Mouse (Mus musculus) liver, postnatal 0 days (tissue): ENCODE measurements around the gene Acacb. TPM values are rescaled to one million over a fixed set of nuclear protein-coding genes. Genes with fewer than 3 reads are reported as not detected.
A peak's percentile ranks its signal among the peaks of the same experiment; 100 is the strongest.

Source experiments
- ATAC-seq: fragments of 200-750 bp; cut with Nextera tagmentation; 2 replicates; pipeline ENCODE4 v1.8.0; 2017; ENCODE audit warnings: mild to moderate bottlenecking, moderate library complexity
- DNase-seq: peaks from one replicate; pipeline ENCODE4 v3.0.0-alpha.2; 2016
- H3K27ac ChIP-seq: fragments of 300-500 bp; sonication (generic); 2 replicates; pipeline ENCODE4 v1.5.1; 2014; ENCODE audit warnings: antibody characterized with exemption, moderate library complexity, mild to moderate bottlenecking, low read depth
- H3K27me3 ChIP-seq: fragments of 300-500 bp; sonication (generic); 2 replicates; pipeline ENCODE4 v1.6.1; 2014; ENCODE audit warnings: low read length, control low read depth, mixed read lengths; ENCODE audit not compliant: insufficient read depth
- H3K36me3 ChIP-seq: fragments of 300-500 bp; sonication (generic); replicated peaks from 2 replicates; pipeline ENCODE4 v1.6.1; 2014; ENCODE audit warnings: mild to moderate bottlenecking, control low read depth, low read length, moderate library complexity, mixed read lengths; ENCODE audit not compliant: insufficient read depth
- H3K4me1 ChIP-seq: fragments of 300-500 bp; sonication (generic); 2 replicates; pipeline ENCODE4 v1.6.1; 2014; ENCODE audit warnings: antibody characterized with exemption, mild to moderate bottlenecking, control low read depth; ENCODE audit not compliant: insufficient read depth
- H3K4me2 ChIP-seq: fragments of 300-500 bp; sonication (generic); 2 replicates; pipeline ENCODE4 v1.6.1; 2014; ENCODE audit warnings: low read depth, mild to moderate bottlenecking, low read length, moderate library complexity, mixed read lengths
- H3K4me3 ChIP-seq: fragments of 300-500 bp; sonication (generic); 2 replicates; pipeline ENCODE4 v1.5.1; 2014; ENCODE audit warnings: low read depth, low read length
- H3K9ac ChIP-seq: fragments of 300-500 bp; sonication (generic); replicated peaks from 2 replicates; pipeline ENCODE4 v1.6.1; 2014; ENCODE audit warnings: mild to moderate bottlenecking, moderate library complexity
- H3K9me3 ChIP-seq: fragments of 300-500 bp; sonication (generic); 2 replicates; pipeline ENCODE4 v1.6.1; 2016; ENCODE audit warnings: mild to moderate bottlenecking, control low read depth, low read length, mixed read lengths
- CTCF ChIP-seq: sonication (generic); IDR thresholded peaks from 2 replicates; pipeline ENCODE4 v1.5.1; 2016; ENCODE audit warnings: antibody characterized with exemption, low read depth
- EP300 ChIP-seq: IDR thresholded peaks from 2 replicates; pipeline ENCODE4 v1.6.1; 2016; ENCODE audit warnings: antibody characterized with exemption, low read depth, mild to moderate bottlenecking
- WGBS: fragments of 180-500 bp; shearing (Covaris S2); extraction: QIAGEN DNeasy Blood & Tissue Kit; methylation state at CpG from one replicate; pipeline ENCODE4 v1.1.7; 2014; ENCODE audit not compliant: insufficient replicate concordance; 5-methylcytosine and 5-hydroxymethylcytosine counted together
- polyA plus RNA-seq: library from polyadenylated mRNA; unstranded; fragments of >200 nt; fragmentation: Nextera tagmentation; extraction: Ambion mirVana; gene quantifications from 2 replicates; pipeline ENCODE4 v1.2.1, GENCODE M21; 2015

The Acacb gene
- polyA plus RNA-seq, 1 experiment from 2014 or later = 1.2 TPM

DNA sequence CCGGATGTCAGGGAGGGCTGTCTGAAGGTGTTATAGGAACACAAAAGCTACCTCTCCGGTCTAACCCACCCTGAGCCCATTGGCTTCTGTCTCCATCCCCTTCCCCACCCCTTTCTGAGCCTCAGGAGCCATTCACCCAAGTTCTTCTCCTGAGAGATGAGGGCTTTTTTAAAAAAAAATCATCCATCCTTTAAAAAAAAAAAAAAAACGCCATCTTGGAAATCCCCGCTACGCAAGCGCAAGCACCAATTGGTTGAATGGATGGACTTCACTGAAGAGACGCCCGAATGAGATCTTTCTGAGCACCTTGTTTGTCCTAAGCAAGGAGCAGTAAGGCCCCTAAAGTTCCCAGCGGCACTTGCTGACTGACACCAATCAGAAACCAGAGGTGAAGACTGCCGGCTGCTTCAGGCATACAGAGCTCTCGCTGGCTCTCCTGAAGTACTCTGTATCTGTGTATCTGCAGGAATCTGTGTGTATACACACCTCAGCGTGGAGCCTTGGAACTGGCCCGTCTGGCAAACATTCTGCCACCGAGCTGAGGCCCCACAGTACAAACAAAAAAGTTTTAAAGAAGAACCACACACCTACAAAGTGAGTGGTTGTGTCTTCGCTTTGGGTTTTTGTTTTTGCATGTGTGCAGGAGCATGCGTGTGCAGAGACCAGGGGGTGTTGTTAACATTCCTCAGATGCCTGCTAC lies 140.7 kb downstream of the Acacb start:
- ATAC-seq = no peak
- H3K9me3 ChIP-seq = no peaks in the 10 kb centered on the region
- H3K4me1 ChIP-seq = no peaks in the 10 kb centered on the region
- no peak overlapping the region for H3K27ac ChIP-seq
- no peak overlapping the region for H3K4me2 ChIP-seq
- no peaks in the 10 kb centered on the region for H3K36me3 ChIP-seq
- no peak for DNase-seq
- H3K4me3 ChIP-seq = no peak overlapping the region
- WGBS = 66% methylated on average over 16 of the region's 16 CpGs
- TF ChIP-seq EP300 = no peak
- no peak for TF ChIP-seq CTCF
- 0 out of 2 replicates have a peak, but pooled peaks cover 8% of the 10 kb centered on the region for H3K27me3 ChIP-seq
- no peak overlapping the region for H3K9ac ChIP-seq

- no peak for DNase-seq
- ATAC-seq = no peak
These were observed 142.1 kb downstream of the Acacb start for GRCm38 (mm10) chr5:114288396-114288795.

GRCm38 (mm10) chr5:114288874-114289273 lies 142.5 kb downstream of the Acacb start, which contains the start of gene Myo1h:
TSS of gene Myo1h (plus strand) at chr5:114289166.
- WGBS = 35% methylated on average over 13 of the region's 13 CpGs
- ATAC-seq = no peak
- H3K36me3 ChIP-seq = no peaks in the 10 kb centered on the region

More at GRCm38 (mm10) chr5:114288396-114288795, 142.1 kb downstream of the Acacb start:
- H3K4me1 ChIP-seq = no peaks in the 10 kb centered on the region
- 0 out of 2 replicates have a peak, but pooled peaks cover 8% of the 10 kb centered on the region for H3K27me3 ChIP-seq
- no peaks in the 10 kb centered on the region for H3K36me3 ChIP-seq
- 80% methylated on average over 5 of the region's 5 CpGs for WGBS
- no peak overlapping the region for H3K9ac ChIP-seq
- no peak overlapping the region for H3K4me2 ChIP-seq
- no peak overlapping the region for H3K27ac ChIP-seq
- no peak for TF ChIP-seq EP300
- TF ChIP-seq CTCF = no peak
- H3K4me3 ChIP-seq = no peak overlapping the region
- no peaks in the 10 kb centered on the region for H3K9me3 ChIP-seq

DNA sequence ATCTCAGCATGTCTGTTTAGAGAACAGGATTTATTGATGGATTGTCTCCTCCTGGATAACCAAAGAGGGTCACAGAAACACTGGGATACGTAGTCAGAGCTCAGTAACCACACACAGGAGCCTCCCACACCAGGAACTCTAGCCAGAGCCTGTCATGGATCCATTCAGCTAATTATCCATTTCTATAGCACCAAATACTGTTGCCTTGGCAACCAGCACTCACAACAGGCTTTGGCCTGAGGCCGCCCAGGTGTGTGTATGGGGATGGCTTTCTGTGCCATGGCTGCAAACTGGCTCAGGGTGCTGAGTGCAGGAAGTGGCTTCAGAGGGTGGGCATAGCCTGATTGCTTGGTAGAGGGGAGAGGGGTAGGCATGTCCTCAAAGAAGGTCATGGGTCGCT lies 143.7 kb downstream of the Acacb start:
- no peak overlapping the region for H3K4me2 ChIP-seq
- H3K27ac ChIP-seq = no peak overlapping the region
- TF ChIP-seq EP300 (no peak), CTCF (no peak)
- ATAC-seq (no peak), DNase-seq (no peak)
- H3K9ac ChIP-seq = no peak overlapping the region
- 0 out of 2 replicates have a peak, but pooled peaks cover 8% of the 10 kb centered on the region for H3K27me3 ChIP-seq
- H3K9me3 ChIP-seq = no peaks in the 10 kb centered on the region
- no peaks in the 10 kb centered on the region for H3K36me3 ChIP-seq
- H3K4me3 ChIP-seq = no peak overlapping the region
- H3K4me1 ChIP-seq = no peaks in the 10 kb centered on the region
- whole genome bisulfite sequencing = 70% methylated on average over 3 of the region's 3 CpGs

More at GRCm38 (mm10) chr5:114288874-114289273, 142.5 kb downstream of the Acacb start, which contains the start of gene Myo1h:
- Histone ChIP-seq H3K4me3 (no peak within 1 kb of the TSS), H3K27ac (no peak within 1 kb of the TSS), H3K9me3 (no peaks in the 10 kb centered on the region), H3K27me3 (0 out of 2 replicates have a peak, but pooled peaks cover 8% of the 10 kb centered on the region), H3K4me1 (no peaks in the 10 kb centered on the region), H3K4me2 (no peak within 1 kb of the TSS), H3K9ac (no peak within 1 kb of the TSS)
- TF ChIP-seq CTCF = no peak
- TF ChIP-seq EP300 = no peak
- DNase-seq = no peak

DNA sequence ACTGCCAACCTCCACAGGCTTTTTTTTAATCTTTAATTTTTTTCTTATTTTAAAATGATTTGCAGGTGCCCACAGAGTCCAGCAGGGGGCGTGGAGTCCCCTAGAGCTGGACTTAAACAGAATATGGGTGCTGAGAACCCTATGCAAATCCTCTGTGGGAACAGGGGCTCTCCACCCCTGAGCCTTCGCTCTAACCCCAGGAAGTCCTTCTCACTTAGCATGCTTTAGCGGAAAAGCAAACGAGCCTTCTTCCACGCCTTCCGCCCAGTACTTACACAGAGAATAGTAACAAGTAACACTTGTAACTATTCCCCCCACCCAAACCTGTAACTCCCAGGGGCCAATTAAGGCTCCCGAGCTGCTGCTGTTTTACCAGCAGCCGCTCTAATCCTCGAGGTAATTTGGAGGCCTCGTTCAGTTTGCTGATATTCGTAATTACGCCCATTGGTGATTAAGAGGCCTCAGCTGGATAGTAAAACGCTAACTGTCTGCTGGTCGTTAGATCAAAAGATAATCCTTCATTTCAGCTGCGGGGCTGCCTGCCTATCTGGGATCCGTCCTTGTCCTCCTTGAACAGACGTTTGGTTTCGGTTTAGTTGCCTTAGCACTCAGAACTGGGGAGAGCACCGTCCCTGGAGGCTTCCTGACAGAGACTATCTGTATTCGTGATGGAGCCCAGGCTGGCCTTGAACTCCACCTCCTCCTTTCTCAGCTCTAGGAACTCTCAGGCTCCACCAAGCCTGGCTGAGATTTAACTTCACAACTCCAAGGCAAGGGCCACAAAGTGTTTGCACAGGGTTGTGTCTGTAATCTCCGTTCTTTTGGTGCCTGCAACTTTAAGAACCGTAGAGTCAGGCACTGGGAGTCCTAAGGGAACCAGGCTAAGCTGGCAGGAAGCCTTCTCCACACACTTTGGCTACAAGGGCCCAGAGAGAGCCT lies 150.6 kb downstream of the Acacb start:
- TF ChIP-seq EP300 (no peak), CTCF (peak; percentile 50)
- Histone ChIP-seq H3K9me3 (no peaks in the 10 kb centered on the region), H3K9ac (no peak overlapping the region), H3K4me3 (no peak overlapping the region), H3K4me1 (no peaks in the 10 kb centered on the region), H3K27ac (no peak overlapping the region), H3K36me3 (no peaks in the 10 kb centered on the region), H3K4me2 (no peak overlapping the region; the same call in 1 of the 2 replicates), H3K27me3 (no peaks in the 10 kb centered on the region)
- 30% methylated on average over 22 of the region's 22 CpGs for whole genome bisulfite sequencing
- ATAC-seq = no peak
- DNase-seq = no peak

DNA sequence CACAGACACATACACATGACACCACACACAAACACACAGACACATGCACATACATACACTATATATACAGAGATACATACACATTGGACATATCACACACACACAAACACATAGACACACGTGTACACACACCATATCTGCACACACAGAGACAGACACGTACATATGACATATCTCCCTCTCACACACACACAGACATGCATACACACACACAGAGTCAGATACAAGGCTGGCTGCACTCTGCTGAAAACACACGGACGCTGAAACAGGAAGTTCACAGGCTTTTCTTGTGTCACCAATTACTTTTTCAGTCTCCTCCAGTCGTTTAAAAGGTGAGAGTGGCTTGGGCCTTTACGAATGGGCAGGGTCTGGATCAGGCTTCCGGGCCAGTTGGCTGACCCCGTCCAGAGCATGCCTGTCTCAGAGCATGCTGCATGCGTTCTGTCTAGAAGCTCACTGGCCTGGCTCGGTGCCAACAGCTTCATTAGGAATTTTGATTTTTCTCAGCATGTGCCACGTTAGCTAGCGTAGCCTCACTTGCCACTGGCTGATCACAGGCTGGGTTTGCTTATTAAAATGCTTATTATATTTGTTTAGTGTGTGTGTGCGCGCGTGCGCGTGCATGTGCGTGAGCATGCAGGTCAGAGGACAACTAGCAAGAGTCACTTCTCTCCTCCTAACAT lies 152.0 kb downstream of the Acacb start:
- Histone ChIP-seq H3K27ac (no peak overlapping the region), H3K36me3 (no peaks in the 10 kb centered on the region), H3K4me1 (no peaks in the 10 kb centered on the region), H3K4me3 (no peak overlapping the region), H3K9ac (no peak overlapping the region), H3K4me2 (no peak overlapping the region), H3K27me3 (no peaks in the 10 kb centered on the region), H3K9me3 (no peaks in the 10 kb centered on the region)
- ATAC-seq (no peak), DNase-seq (no peak)
- TF ChIP-seq EP300 (no peak), CTCF (no peak)
- 62% methylated on average over 18 of the region's 18 CpGs for WGBS
